Mouse (Mus musculus): Measurements from ENCODE around the gene Tmem185b. TPM values are rescaled to one million over a fixed set of nuclear protein-coding genes. Genes with fewer than 3 reads are reported as not detected.

Gene Tmem185b
- polyA plus RNA-seq, 1 experiment from 2014 or later, result 17.6 TPM

DNA sequence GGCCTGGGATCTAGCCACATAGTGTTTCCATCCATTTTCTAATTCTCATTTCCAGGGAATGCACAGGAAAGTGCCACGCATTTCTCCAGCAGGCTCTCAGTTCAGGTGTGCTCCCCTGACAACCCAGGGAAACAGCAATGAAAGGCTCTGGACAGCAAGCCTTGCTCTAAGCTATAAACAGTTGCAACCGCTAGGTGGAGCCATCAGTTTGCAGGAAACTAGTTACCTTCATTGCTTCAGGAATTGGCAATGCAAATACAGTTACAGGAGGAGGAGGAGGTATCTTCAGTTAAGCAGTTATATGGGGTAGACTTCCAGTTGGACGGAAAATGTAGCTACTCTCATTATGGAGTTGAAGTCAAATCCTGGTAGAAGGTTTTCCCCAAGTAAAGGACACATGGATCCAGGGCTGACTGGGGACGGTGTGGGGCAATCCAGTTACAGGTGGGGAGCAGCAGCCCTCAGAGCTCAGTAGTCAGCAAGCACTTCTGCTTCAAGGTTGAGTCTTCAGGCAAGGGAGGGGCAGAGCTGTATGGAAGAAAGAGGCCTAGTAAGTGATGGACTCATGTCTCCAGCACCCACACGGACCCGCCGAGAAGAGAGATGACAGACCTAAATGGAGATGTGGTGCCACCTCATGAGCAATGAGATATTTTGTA is 22.8 kb downstream of the Tmem185b start:
- DNase-seq (ENCODE audit: low spot score), result no peak
- no peak overlapping the region for H3K4me2 ChIP-seq
- 66% methylated on average over 7 of the region's 7 CpGs for WGBS
- no peak overlapping the region for H3K4me3 ChIP-seq (ENCODE audit: low read depth, low read length)
- H3K9ac ChIP-seq (ENCODE audit: low read depth, low read length), result no peak overlapping the region
- no peaks in the 10 kb centered on the region for H3K27me3 ChIP-seq (replicated peaks; ENCODE audit: control insufficient read depth, insufficient read depth, low read length)
- H3K4me1 ChIP-seq (replicated peaks; ENCODE audit: control insufficient read depth, insufficient read depth, low read length), result peaks cover 8% of the 10 kb centered on the region
- no peak for ATAC-seq (replicated peaks; ENCODE audit: low FRiP score)
- no peaks in the 10 kb centered on the region for H3K36me3 ChIP-seq (ENCODE audit: control insufficient read depth, insufficient read depth, low read length)
- no peak overlapping the region for H3K27ac ChIP-seq (ENCODE audit: low read depth, low read length)
- no peaks in the 10 kb centered on the region for H3K9me3 ChIP-seq (ENCODE audit: control insufficient read depth, low read length)

DNA sequence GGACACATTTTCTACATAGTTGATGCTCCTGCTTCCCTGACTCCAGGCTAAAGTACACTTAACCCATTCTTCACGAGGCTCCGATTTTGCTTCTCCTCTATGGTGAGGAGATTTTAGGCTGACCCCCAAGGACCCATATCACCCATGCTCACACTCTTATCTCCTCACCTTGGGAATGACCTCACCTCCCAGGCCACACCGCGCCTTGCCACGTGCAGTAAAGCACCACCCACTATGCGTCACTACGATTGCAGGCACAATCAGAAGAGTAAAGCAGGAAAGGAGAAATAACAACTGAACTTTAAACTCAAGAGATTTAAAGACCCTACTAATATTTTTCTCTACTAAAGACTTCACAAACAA is 23.3 kb downstream of the Tmem185b start:
- DNase-seq (ENCODE audit: low spot score) (no peak), ATAC-seq (replicated peaks; ENCODE audit: low FRiP score) (no peak)
- Histone ChIP-seq H3K27me3 (replicated peaks; ENCODE audit: control insufficient read depth, insufficient read depth, low read length) (no peaks in the 10 kb centered on the region), H3K9me3 (ENCODE audit: control insufficient read depth, low read length) (no peaks in the 10 kb centered on the region), H3K9ac (ENCODE audit: low read depth, low read length) (no peak overlapping the region), H3K27ac (ENCODE audit: low read depth, low read length) (no peak overlapping the region), H3K4me2 (no peak overlapping the region), H3K4me1 (replicated peaks; ENCODE audit: control insufficient read depth, insufficient read depth, low read length) (peaks cover 8% of the 10 kb centered on the region), H3K4me3 (ENCODE audit: low read depth, low read length) (no peak overlapping the region), H3K36me3 (ENCODE audit: control insufficient read depth, insufficient read depth, low read length) (no peaks in the 10 kb centered on the region)
- 73% methylated on average over 7 of the region's 7 CpGs for WGBS

- Histone ChIP-seq H3K4me1 (replicated peaks; ENCODE audit: control insufficient read depth, insufficient read depth, low read length) (0 out of 2 replicates have a peak, but pooled peaks cover 2% of the 10 kb centered on the region), H3K4me3 (ENCODE audit: low read depth, low read length) (no peak overlapping the region), H3K27me3 (replicated peaks; ENCODE audit: control insufficient read depth, insufficient read depth, low read length) (no peaks in the 10 kb centered on the region), H3K27ac (ENCODE audit: low read depth, low read length) (no peak overlapping the region), H3K9ac (ENCODE audit: low read depth, low read length) (no peak overlapping the region), H3K4me2 (no peak overlapping the region), H3K36me3 (ENCODE audit: control insufficient read depth, insufficient read depth, low read length) (no peaks in the 10 kb centered on the region), H3K9me3 (ENCODE audit: control insufficient read depth, low read length) (no peaks in the 10 kb centered on the region)
- ATAC-seq (replicated peaks; ENCODE audit: low FRiP score), result no peak
- 89% methylated on average over 2 of the region's 2 CpGs for WGBS
- no peak for DNase-seq (ENCODE audit: low spot score)
Observed at GRCm38 (mm10) chr1:119550064-119550463, 24.1 kb downstream of the Tmem185b start.

GRCm38 (mm10) chr1:119551651-119552050 is 25.7 kb downstream of the Tmem185b start:
- DNase-seq (ENCODE audit: low spot score) (no peak), ATAC-seq (replicated peaks; ENCODE audit: low FRiP score) (no peak)
- Histone ChIP-seq H3K4me1 (replicated peaks; ENCODE audit: control insufficient read depth, insufficient read depth, low read length) (no peaks in the 10 kb centered on the region), H3K4me3 (ENCODE audit: low read depth, low read length) (no peak overlapping the region), H3K9ac (ENCODE audit: low read depth, low read length) (no peak overlapping the region), H3K9me3 (ENCODE audit: control insufficient read depth, low read length) (no peaks in the 10 kb centered on the region), H3K27me3 (replicated peaks; ENCODE audit: control insufficient read depth, insufficient read depth, low read length) (no peaks in the 10 kb centered on the region), H3K36me3 (ENCODE audit: control insufficient read depth, insufficient read depth, low read length) (no peaks in the 10 kb centered on the region), H3K27ac (ENCODE audit: low read depth, low read length) (no peak overlapping the region), H3K4me2 (no peak overlapping the region)
- 89% methylated on average over 1 of the region's 1 CpGs for WGBS

- Histone ChIP-seq H3K4me2 (no peak overlapping the region), H3K4me1 (replicated peaks; ENCODE audit: control insufficient read depth, insufficient read depth, low read length) (no peaks in the 10 kb centered on the region), H3K36me3 (ENCODE audit: control insufficient read depth, insufficient read depth, low read length) (no peaks in the 10 kb centered on the region), H3K9me3 (ENCODE audit: control insufficient read depth, low read length) (no peaks in the 10 kb centered on the region), H3K9ac (ENCODE audit: low read depth, low read length) (no peak overlapping the region), H3K27ac (ENCODE audit: low read depth, low read length) (no peak overlapping the region), H3K4me3 (ENCODE audit: low read depth, low read length) (no peak overlapping the region), H3K27me3 (replicated peaks; ENCODE audit: control insufficient read depth, insufficient read depth, low read length) (no peaks in the 10 kb centered on the region)
- 78% methylated on average over 5 of the region's 5 CpGs for WGBS
- ATAC-seq (replicated peaks; ENCODE audit: low FRiP score) (no peak), DNase-seq (ENCODE audit: low spot score) (no peak)
Observed at GRCm38 (mm10) chr1:119555651-119556050, 29.7 kb downstream of the Tmem185b start.

DNA sequence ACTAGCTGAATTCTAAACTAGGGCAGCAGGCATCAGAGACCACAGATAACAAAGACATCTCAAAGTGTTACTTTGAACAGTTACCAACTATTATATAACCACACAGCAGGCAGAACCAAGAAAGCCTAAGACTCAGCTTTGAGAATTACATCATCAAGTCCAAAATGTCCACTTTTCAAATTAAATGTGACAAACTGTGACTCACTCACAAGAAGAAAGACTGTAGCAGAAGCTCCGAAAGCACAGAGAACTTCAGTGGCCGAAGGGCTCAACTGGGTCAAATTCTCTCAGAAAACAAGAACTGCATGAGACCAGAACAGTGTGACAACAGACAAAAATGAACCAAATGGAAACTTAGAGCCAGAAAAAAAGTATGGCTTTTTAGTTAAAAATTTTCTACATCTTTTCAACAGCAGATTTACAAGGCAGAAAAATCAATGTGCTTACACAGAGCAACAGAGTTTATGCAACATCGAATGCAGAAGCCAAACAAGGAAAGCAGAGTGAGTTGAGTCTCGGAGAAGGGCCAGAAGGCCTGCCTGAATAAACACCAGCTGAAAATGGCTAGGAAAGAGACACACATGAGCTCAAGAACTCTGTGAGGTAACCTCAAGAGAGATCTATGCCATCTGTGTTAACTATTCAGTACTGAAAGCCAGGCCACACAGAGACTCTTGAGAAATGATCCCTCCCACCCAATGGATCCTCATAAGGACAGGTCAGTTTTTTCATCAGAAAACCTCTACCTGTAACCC is 31.9 kb downstream of the Tmem185b start:
- Histone ChIP-seq H3K9me3 (ENCODE audit: control insufficient read depth, low read length) (no peaks in the 10 kb centered on the region), H3K4me2 (no peak overlapping the region), H3K9ac (ENCODE audit: low read depth, low read length) (no peak overlapping the region), H3K36me3 (ENCODE audit: control insufficient read depth, insufficient read depth, low read length) (0 out of 2 replicates have a peak, but pooled peaks cover 2% of the 10 kb centered on the region), H3K27ac (ENCODE audit: low read depth, low read length) (no peak overlapping the region), H3K4me1 (replicated peaks; ENCODE audit: control insufficient read depth, insufficient read depth, low read length) (no peaks in the 10 kb centered on the region), H3K4me3 (ENCODE audit: low read depth, low read length) (no peak overlapping the region), H3K27me3 (replicated peaks; ENCODE audit: control insufficient read depth, insufficient read depth, low read length) (no peaks in the 10 kb centered on the region)
- WGBS, result 85% methylated on average over 4 of the region's 4 CpGs
- no peak for DNase-seq (ENCODE audit: low spot score)
- ATAC-seq (replicated peaks; ENCODE audit: low FRiP score), result no peak

DNA sequence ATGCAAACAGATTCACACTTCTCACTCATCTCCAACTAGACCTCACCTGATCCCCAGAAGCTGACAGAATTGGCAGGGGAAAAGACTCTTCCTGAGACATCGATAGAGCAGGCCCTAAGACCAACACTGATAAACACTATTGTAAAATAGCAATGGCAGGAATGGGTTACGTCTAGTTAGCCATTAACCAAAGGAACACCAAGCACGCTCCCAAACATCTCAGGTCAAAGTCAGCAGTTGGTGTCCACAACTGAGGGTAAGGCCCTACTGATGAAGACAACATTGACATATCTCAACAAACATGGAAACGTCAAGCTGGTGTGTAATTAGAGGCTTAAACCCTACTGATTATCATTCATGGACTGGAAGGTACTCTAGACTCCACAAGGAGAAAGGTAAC is 39.6 kb downstream of the Tmem185b start:
- Histone ChIP-seq H3K4me1 (replicated peaks; ENCODE audit: control insufficient read depth, insufficient read depth, low read length) (no peaks in the 10 kb centered on the region), H3K4me2 (no peak overlapping the region), H3K27me3 (replicated peaks; ENCODE audit: control insufficient read depth, insufficient read depth, low read length) (no peaks in the 10 kb centered on the region), H3K27ac (ENCODE audit: low read depth, low read length) (no peak overlapping the region), H3K36me3 (ENCODE audit: control insufficient read depth, insufficient read depth, low read length) (0 out of 2 replicates have a peak, but pooled peaks cover 2% of the 10 kb centered on the region), H3K9ac (ENCODE audit: low read depth, low read length) (no peak overlapping the region), H3K4me3 (ENCODE audit: low read depth, low read length) (no peak overlapping the region), H3K9me3 (ENCODE audit: control insufficient read depth, low read length) (no peaks in the 10 kb centered on the region)
- DNase-seq (ENCODE audit: low spot score) (no peak), ATAC-seq (replicated peaks; ENCODE audit: low FRiP score) (0 out of 2 replicates have a peak, but pooled peaks have one; percentile 12)
- WGBS, result 75% methylated on average over 4 of the region's 4 CpGs

- Histone ChIP-seq H3K9ac (ENCODE audit: low read depth, low read length) (no peak overlapping the region), H3K27ac (ENCODE audit: low read depth, low read length) (no peak overlapping the region), H3K27me3 (replicated peaks; ENCODE audit: control insufficient read depth, insufficient read depth, low read length) (no peaks in the 10 kb centered on the region), H3K4me2 (peak overlapping the region; percentile 8; the same call in 1 of the 2 replicates), H3K4me3 (ENCODE audit: low read depth, low read length) (no peak overlapping the region), H3K36me3 (ENCODE audit: control insufficient read depth, insufficient read depth, low read length) (no peaks in the 10 kb centered on the region), H3K4me1 (replicated peaks; ENCODE audit: control insufficient read depth, insufficient read depth, low read length) (no peaks in the 10 kb centered on the region; the same call in 1 of the 2 replicates), H3K9me3 (ENCODE audit: control insufficient read depth, low read length) (no peaks in the 10 kb centered on the region)
- DNase-seq (ENCODE audit: low spot score) (no peak), ATAC-seq (replicated peaks; ENCODE audit: low FRiP score) (peak; percentile 80; the same call in 1 of the 2 replicates)
- WGBS, result 30% methylated on average over 1 of the region's 1 CpGs
Observed at GRCm38 (mm10) chr1:119570134-119570533, 44.2 kb downstream of the Tmem185b start.

All from liver, embryonic 11.5 days (tissue).